In the genomic region with DNA sequence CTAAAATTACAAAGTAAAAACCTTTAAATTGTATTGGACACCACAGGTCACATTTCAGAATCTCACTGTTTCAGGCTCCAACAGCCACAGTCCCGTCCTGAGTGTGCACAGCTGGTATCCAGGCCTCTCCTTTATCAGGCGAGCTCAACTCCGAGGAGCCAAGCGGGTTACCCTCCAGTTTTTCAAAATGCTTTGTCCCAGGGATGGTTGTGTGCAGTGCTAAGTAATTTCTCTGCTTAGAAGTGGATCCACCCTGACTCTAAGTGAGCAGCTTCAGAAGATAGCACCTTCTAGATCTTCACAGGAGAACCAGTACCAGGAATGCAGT, we compare ENCODE assay signal across 14 mouse cellular contexts.
DNase-seq lines count a peak whose midpoint lies in the region; ATAC-seq lines count a peak whose summit lies in the region.
"Had no signal": no experiment of that assay in that cellular context is flagged by ENCODE, and none has a peak within 500 bp of the region (broad histone marks: within the 10 kb centered on the region; RNA-seq: fewer than 3 reads in every experiment).

No protein-coding gene starts in this region.

- ATAC-seq in kidney, embryonic 15.5 days (replicated peaks; ENCODE audit: low FRiP score): no peak
- ATAC-seq in embryonic facial prominence, embryonic 14.5 days (ENCODE audit: low read depth): peak; percentile 41; the same call in 1 of the 2 replicates
- ATAC-seq in limb, embryonic 13.5 days (ENCODE audit: low FRiP score, low read depth): peak; percentile 75

- no peak overlapping the region for H3K9ac ChIP-seq in kidney, embryonic 15.5 days
- H3K9ac ChIP-seq in embryonic facial prominence, embryonic 14.5 days (ENCODE audit: low read depth, low read length): no peak overlapping the region
- no peak overlapping the region for H3K9ac ChIP-seq in limb, embryonic 13.5 days

- H3K36me3 ChIP-seq in kidney, embryonic 15.5 days: no peaks in the 10 kb centered on the region
- no peaks in the 10 kb centered on the region for H3K36me3 ChIP-seq in embryonic facial prominence, embryonic 14.5 days (ENCODE audit: control insufficient read depth, insufficient read depth, low read length)
- H3K36me3 ChIP-seq in limb, embryonic 13.5 days: no peaks in the 10 kb centered on the region

- no peak overlapping the region for H3K4me2 ChIP-seq in kidney, embryonic 15.5 days
- no peak overlapping the region; the same call in 1 of the 2 replicates for H3K4me2 ChIP-seq in embryonic facial prominence, embryonic 14.5 days (ENCODE audit: low read depth, low read length)
- H3K4me2 ChIP-seq in limb, embryonic 13.5 days (replicated peaks): 0 out of 2 replicates have a peak overlapping the region, but pooled peaks have one; percentile 34

- H3K27me3 ChIP-seq in kidney, embryonic 15.5 days: no peaks in the 10 kb centered on the region
- no peaks in the 10 kb centered on the region for H3K27me3 ChIP-seq in embryonic facial prominence, embryonic 14.5 days (replicated peaks; ENCODE audit: control insufficient read depth, insufficient read depth, low read length)
- H3K27me3 ChIP-seq in limb, embryonic 13.5 days: no peaks in the 10 kb centered on the region

- H3K4me1 ChIP-seq in kidney, embryonic 15.5 days: peaks cover 22% of the 10 kb centered on the region
- H3K4me1 ChIP-seq in embryonic facial prominence, embryonic 14.5 days (ENCODE audit: control insufficient read depth, insufficient read depth, low read length): peaks cover 21% of the 10 kb centered on the region
- H3K4me1 ChIP-seq in limb, embryonic 13.5 days: peaks cover 34% of the 10 kb centered on the region

- peak overlapping the region; percentile 75 for H3K27ac ChIP-seq in kidney, embryonic 15.5 days
- peak overlapping the region; percentile 53 for H3K27ac ChIP-seq in embryonic facial prominence, embryonic 14.5 days (replicated peaks; ENCODE audit: low read depth, low read length)
- peak overlapping the region; percentile 55; the same call in 1 of the 2 replicates for H3K27ac ChIP-seq in limb, embryonic 13.5 days

- H3K9me3 ChIP-seq in kidney, embryonic 15.5 days (replicated peaks): no peaks in the 10 kb centered on the region
- no peaks in the 10 kb centered on the region for H3K9me3 ChIP-seq in embryonic facial prominence, embryonic 14.5 days (ENCODE audit: control insufficient read depth, low read length)
- no peaks in the 10 kb centered on the region for H3K9me3 ChIP-seq in limb, embryonic 13.5 days

- H3K4me3 ChIP-seq in kidney, embryonic 15.5 days (replicated peaks): no peak overlapping the region
- H3K4me3 ChIP-seq in embryonic facial prominence, embryonic 14.5 days (ENCODE audit: low read depth, low read length): no peak overlapping the region
- no peak overlapping the region for H3K4me3 ChIP-seq in limb, embryonic 13.5 days
- H3K4me3 ChIP-seq: erythroblast, embryonic 14.5 days had no signal

- 41% methylated on average over 4 of the region's 4 CpGs for WGBS in kidney, embryonic 15.5 days
- WGBS in embryonic facial prominence, embryonic 14.5 days: 25% methylated on average over 4 of the region's 4 CpGs
- WGBS in limb, embryonic 13.5 days: 23% methylated on average over 4 of the region's 4 CpGs

- peak; percentile 48 for DNase-seq in embryo, embryonic 11 days
- DNase-seq in embryo, embryonic 10 days (ENCODE audit: low spot score): no peak
- DNase-seq in kidney, postnatal 14 days: no peak
- DNase-seq in embryonic facial prominence, embryonic 14.5 days (ENCODE audit: low spot score): no peak
- DNase-seq in adrenal gland, adult 2 months: no peak
- DNase-seq in cerebellum, postnatal 4 days (ENCODE audit: low spot score in 2 of 2): no peak
- DNase-seq: adrenal gland, postnatal 25 days; cerebellum, adult 11-12 months; gastrocnemius, postnatal 14 days; kidney, postnatal 25 days; right cerebral cortex, postnatal 25 days had no signal
